Mouse (Mus musculus): Measurements from ENCODE around the gene Amd1.

GRCm38 (mm10) chr10:40281565-40281964 lies 20.4 kb downstream of the Amd1 start:
- no peak for TF ChIP-seq ZNF384 (IDR thresholded peaks at IDR 0.05; ENCODE audit: low read depth, low read length)
- no peak for TF ChIP-seq ZC3H11A (IDR thresholded peaks at IDR 0.05; ENCODE audit: borderline replicate concordance, low read depth, low read length)

Measured in ES-E14 (cell line).